Mouse (Mus musculus) MEL (cell line): ENCODE results near the gene Synrg.

ENCODE experiments used
- CTCF ChIP-seq, 3 experiments: IDR thresholded peaks in 2 of 3; conservative IDR thresholded peaks in 1 of 3; 2 replicates each; pipeline ENCODE4 v1.5.1; 2011 to 2012; ENCODE audit warnings: low read length in 3 of 3, low read depth in 2 of 3, mild to moderate bottlenecking in 2 of 3, improper control_type of control experiment in 1 of 3, inconsistent platforms in 1 of 3, mixed read lengths in 1 of 3, moderate library complexity in 1 of 3; ENCODE audit not compliant: control insufficient read depth in 1 of 3, insufficient read depth in 1 of 3, poor library complexity in 1 of 3, severe bottlenecking in 1 of 3
- E2F4 ChIP-seq: IDR thresholded peaks from 2 replicates; pipeline ENCODE4 v1.6.1; 2011; ENCODE audit warnings: low read depth, low read length, improper control_type of control experiment, borderline replicate concordance
- MXI1 ChIP-seq: IDR thresholded peaks from 2 replicates; pipeline ENCODE4 v1.6.1; 2011; ENCODE audit warnings: mild to moderate bottlenecking, low read depth, low read length, improper control_type of control experiment
- POLR2A ChIP-seq, 2 experiments: IDR thresholded peaks; 2 replicates each; pipeline ENCODE4 v1.6.1; 2011 to 2012; ENCODE audit warnings: low read length in 2 of 2, mild to moderate bottlenecking in 2 of 2, control low read depth in 1 of 2, improper control_type of control experiment in 1 of 2, low read depth in 1 of 2, moderate library complexity in 1 of 2; ENCODE audit not compliant: control insufficient read depth in 1 of 2, insufficient read depth in 1 of 2, poor library complexity in 1 of 2
- ZMIZ1 ChIP-seq: IDR thresholded peaks from 2 replicates; pipeline ENCODE4 v1.6.1; 2012; ENCODE audit warnings: low read depth, mild to moderate bottlenecking, inconsistent platforms, low read length, improper control_type of control experiment, moderate library complexity

GRCm38 (mm10) chr11:84057418-84057817, 93.2 kb downstream of the Synrg start:
- TF ChIP-seq ZMIZ1 (no peak), MXI1 (no peak), POLR2A (IDR thresholded peaks at IDR 0.05; ENCODE audit: control insufficient read depth in 1 of 2, insufficient read depth in 1 of 2, low read depth in 1 of 2, low read length in 2 of 2, poor library complexity in 1 of 2) (no peak), CTCF (IDR thresholded peaks at IDR 0.05 in 2 of 3, conservative IDR thresholded peaks at IDR 0.05 in 1 of 3; ENCODE audit: control insufficient read depth in 1 of 3, insufficient read depth in 1 of 3, low read depth in 2 of 3, low read length in 3 of 3, poor library complexity in 1 of 3, severe bottlenecking in 1 of 3) (no peak), E2F4 (no peak)
